Mouse (Mus musculus) CD4-positive, CD25-positive, alpha-beta regulatory T cell, adult 2 months (primary cell): Measurements from ENCODE around the gene Cacng6.
A peak's percentile ranks its signal among the peaks of the same experiment; 100 is the strongest.

Experiments
- DNase-seq: peaks from one replicate; pipeline ENCODE4 v3.0.0-alpha.2; 2012; ENCODE audit warnings: low read depth, low spot score

Gene Cacng6

GRCm38 (mm10) chr7:3420466-3420865 is 3.5 kb upstream of the Cacng6 start:
- DNase-seq: no peak

- no peak for DNase-seq
Observed at GRCm38 (mm10) chr7:3421297-3421696, 2.7 kb upstream of the Cacng6 start.

GRCm38 (mm10) chr7:3422051-3422450 is 1.9 kb upstream of the Cacng6 start:
- no peak for DNase-seq

GRCm38 (mm10) chr7:3423430-3423829 is 565 bp upstream of the Cacng6 start:
- DNase-seq: no peak

GRCm38 (mm10) chr7:3425141-3425540 is 1.1 kb downstream of the Cacng6 start:
- DNase-seq: no peak

GRCm38 (mm10) chr7:3430161-3430560 is 6.2 kb downstream of the Cacng6 start:
- no peak for DNase-seq

GRCm38 (mm10) chr7:3432066-3432465 is 8.1 kb downstream of the Cacng6 start:
- no peak for DNase-seq

GRCm38 (mm10) chr7:3437941-3438340 is 13.9 kb downstream of the Cacng6 start:
- DNase-seq: no peak

GRCm38 (mm10) chr7:3439984-3440383 is 16.0 kb downstream of the Cacng6 start:
- no peak for DNase-seq

- DNase-seq: no peak
Observed at GRCm38 (mm10) chr7:3440526-3440925, 16.5 kb downstream of the Cacng6 start.

GRCm38 (mm10) chr7:3442476-3443062 is 18.6 kb downstream of the Cacng6 start:
- DNase-seq: no peak

- DNase-seq: no peak
Observed at GRCm38 (mm10) chr7:3444678-3445077, 20.7 kb downstream of the Cacng6 start.

- no peak for DNase-seq
Observed at GRCm38 (mm10) chr7:3446584-3446983, 22.6 kb downstream of the Cacng6 start.

GRCm38 (mm10) chr7:3447026-3447425 is 23.0 kb downstream of the Cacng6 start:
- DNase-seq: no peak

- DNase-seq: peak; percentile 58
Observed at GRCm38 (mm10) chr7:3448737-3449454, 24.9 kb downstream of the Cacng6 start.

GRCm38 (mm10) chr7:3450671-3451070 is 26.7 kb downstream of the Cacng6 start:
- DNase-seq: no peak

- DNase-seq: peak; percentile 19
Observed at GRCm38 (mm10) chr7:3451161-3451560, 27.2 kb downstream of the Cacng6 start.

GRCm38 (mm10) chr7:3452821-3453485 is 29.0 kb downstream of the Cacng6 start:
- DNase-seq: no peak

- no peak for DNase-seq
Observed at GRCm38 (mm10) chr7:3453486-3454183, 29.6 kb downstream of the Cacng6 start.

GRCm38 (mm10) chr7:3457111-3457840 is 33.3 kb downstream of the Cacng6 start:
- DNase-seq: no peak

GRCm38 (mm10) chr7:3457841-3458217 is 33.8 kb downstream of the Cacng6 start:
- DNase-seq: no peak

GRCm38 (mm10) chr7:3460261-3460660 is 36.3 kb downstream of the Cacng6 start:
- DNase-seq: no peak
